In the genomic region with DNA sequence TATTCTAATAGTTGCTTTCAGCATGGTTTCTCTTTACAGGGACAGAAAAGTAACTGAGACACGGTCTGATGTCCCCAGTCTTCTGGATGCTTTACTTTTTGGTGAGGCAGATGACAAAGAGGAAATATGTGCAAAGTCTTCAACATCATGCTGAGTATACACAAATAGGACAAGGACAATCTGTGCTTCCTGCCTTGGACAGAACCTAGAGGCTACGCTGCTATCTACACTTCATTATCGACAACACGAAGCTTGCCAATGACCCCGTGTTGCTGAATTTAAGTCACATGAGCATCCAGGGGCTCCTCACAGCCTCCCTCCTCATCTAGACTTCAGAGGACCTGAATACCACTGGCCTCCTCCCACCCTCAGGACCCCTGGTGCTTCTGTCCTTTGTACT, we compare ENCODE assay signal across 16 mouse cellular contexts.
"Had no signal": no experiment of that assay in that cellular context is flagged by ENCODE, and none has a peak within 500 bp of the region (broad histone marks: within the 10 kb centered on the region; RNA-seq: fewer than 3 reads in every experiment).

No protein-coding gene starts in this region.

- H3K4me1 ChIP-seq: stomach, embryonic 15.5 days had no signal

- H3K27me3 ChIP-seq: neural tube, embryonic 13.5 days; stomach, embryonic 15.5 days had no signal

- H3K4me3 ChIP-seq: neural tube, embryonic 13.5 days; neural tube, embryonic 15.5 days; stomach, embryonic 15.5 days had no signal

- H3K4me2 ChIP-seq: neural tube, embryonic 13.5 days; neural tube, embryonic 15.5 days; stomach, embryonic 15.5 days had no signal

- H3K27ac ChIP-seq: neural tube, embryonic 13.5 days; neural tube, embryonic 15.5 days; stomach, embryonic 15.5 days; stomach, postnatal 0 days had no signal

- H3K9me3 ChIP-seq: neural tube, embryonic 13.5 days; neural tube, embryonic 15.5 days; stomach, embryonic 15.5 days had no signal

- H3K9ac ChIP-seq: neural tube, embryonic 13.5 days; neural tube, embryonic 15.5 days; stomach, embryonic 15.5 days had no signal

- DNase-seq: retina, postnatal 1 day; right cerebral cortex, adult 18-20 months; right cerebral cortex, postnatal 14 days; right cerebral cortex, postnatal 25 days; right cerebral cortex, postnatal 4 days; spleen, adult 18-20 months; thymus, adult 18-20 months; thymus, adult 2 months; thymus, postnatal 14 days; thymus, postnatal 25 days; thymus, postnatal 36 days; thymus, postnatal 4 days had no signal
